Mouse (Mus musculus) liver, postnatal 0 days (tissue): ENCODE measurements around the gene Rasgef1a.

Source experiments
- CTCF ChIP-seq: sonication (generic); IDR thresholded peaks from 2 replicates; pipeline ENCODE4 v1.5.1; 2016; ENCODE audit warnings: antibody characterized with exemption, low read depth
- EP300 ChIP-seq: IDR thresholded peaks from 2 replicates; pipeline ENCODE4 v1.6.1; 2016; ENCODE audit warnings: antibody characterized with exemption, low read depth, mild to moderate bottlenecking

DNA sequence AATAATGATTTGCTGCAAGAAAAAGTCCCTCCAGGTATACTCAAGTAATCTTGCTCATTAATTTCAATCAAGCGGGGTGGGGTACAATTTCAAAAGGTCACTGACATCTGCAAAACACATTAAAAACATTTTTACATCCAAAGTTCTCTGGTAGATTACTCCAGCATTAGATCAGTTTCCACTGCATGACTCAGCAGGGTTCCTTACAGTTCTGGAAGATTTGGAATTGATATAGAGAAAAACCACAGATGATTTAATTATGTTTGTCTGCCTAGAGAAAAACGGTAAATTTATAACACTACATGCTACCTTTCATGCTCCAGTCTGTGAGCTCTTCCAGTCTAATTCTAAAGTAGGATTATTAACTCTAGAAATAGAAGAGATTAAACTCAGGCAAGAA lies 118.8 kb downstream of the Rasgef1a start:
- no peak for TF ChIP-seq CTCF
- no peak for TF ChIP-seq EP300
